Mouse (Mus musculus): ENCODE measurements around the gene Glipr1.

DNA sequence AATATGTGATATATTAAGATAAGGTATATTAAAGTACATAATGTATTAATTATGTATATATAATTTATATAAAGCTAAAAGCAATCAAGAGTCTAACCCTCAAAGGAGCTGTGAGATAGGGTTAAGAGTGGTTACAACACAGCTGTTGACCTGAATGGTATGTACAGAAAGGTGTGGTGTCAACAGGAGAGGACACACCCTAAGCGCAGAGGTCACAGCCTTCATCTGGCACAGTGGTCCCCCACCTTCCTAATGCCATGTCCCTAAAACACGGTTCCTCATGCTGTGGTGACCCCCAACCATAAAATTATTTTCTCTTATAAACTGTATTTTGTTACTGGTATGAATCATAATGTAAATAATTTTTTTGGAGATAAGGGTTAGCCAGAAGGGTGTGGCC lies 1.1 kb downstream of the Glipr1 start:
- TF ChIP-seq CTCF (IDR thresholded peaks at IDR 0.05; ENCODE audit: borderline replicate concordance, extremely low read depth, insufficient read depth, insufficient read length) (no peak), POLR2A (IDR thresholded peaks at IDR 0.05; ENCODE audit: borderline replicate concordance, extremely low read depth, insufficient read depth, insufficient read length, poor library complexity, severe bottlenecking) (no peak)

Measured in brain, embryonic 14.5 days (tissue).